Mouse (Mus musculus): Measurements from ENCODE around the gene Tmem88.

The Tmem88 gene

GRCm38 (mm10) chr11:69356544-69356943 is 41.5 kb downstream of the Tmem88 start:
- DNase-seq = no peak

Data from thymus, postnatal 36 days (tissue).